Mouse (Mus musculus) E14TG2a.4 (cell line): ENCODE data around the gene 1810010D01Rik.

ENCODE experiments used
- CTCF ChIP-seq: conservative IDR thresholded peaks from 2 replicates; pipeline ENCODE4 v1.5.1; 2014; ENCODE audit warnings: low read length
- NANOG ChIP-seq: IDR thresholded peaks from 2 replicates; pipeline ENCODE4 v1.6.1; 2014; ENCODE audit warnings: borderline replicate concordance, low read length, mixed read lengths
- POU5F1 ChIP-seq: IDR thresholded peaks from 2 replicates; pipeline ENCODE4 v1.6.1; 2014; ENCODE audit warnings: low read length, borderline replicate concordance

DNA sequence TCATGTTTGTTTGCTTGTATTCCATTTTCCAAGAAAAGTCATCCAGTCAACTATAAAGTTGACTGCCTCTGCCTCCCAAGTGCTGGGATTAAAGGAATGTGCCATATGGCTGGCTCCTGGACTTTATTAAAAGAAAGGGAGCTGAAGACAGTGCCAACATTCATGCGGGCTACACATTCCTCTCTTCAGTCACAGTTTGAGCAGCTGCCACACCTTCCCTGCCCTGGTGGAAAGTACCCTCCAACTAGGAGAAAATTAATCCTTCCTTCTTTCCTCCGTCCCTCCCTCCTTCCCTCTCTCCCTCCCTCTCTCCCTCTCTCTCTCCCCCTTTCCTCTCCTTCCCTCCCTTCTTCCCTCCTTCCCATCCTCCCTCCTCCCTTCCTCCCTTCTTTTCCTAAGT, 8.2 kb downstream of the 1810010D01Rik start:
- TF ChIP-seq CTCF (no peak), NANOG (no peak), POU5F1 (no peak)
